Mouse (Mus musculus) cerebellum, adult 2 months (tissue): ENCODE measurements around the gene Arhgap18. TPM values are rescaled to one million over a fixed set of nuclear protein-coding genes. Genes with fewer than 3 reads are reported as not detected.

ENCODE experiments used
- DNase-seq, 2 experiments: peaks; one replicate each; pipeline ENCODE4 v3.0.0; 2021
- H3K27ac ChIP-seq: fragments of 200-500 bp; 2 replicates; pipeline ENCODE4 v1.5.1; 2012; ENCODE audit warnings: low read length, control low read depth, inconsistent platforms; ENCODE audit not compliant: insufficient read depth
- H3K27me3 ChIP-seq: fragments of 200-500 bp; 2 replicates; pipeline ENCODE4 v1.6.1; 2012; ENCODE audit warnings: inconsistent platforms, mild to moderate bottlenecking, low read length, moderate library complexity; ENCODE audit not compliant: control insufficient read depth, insufficient read depth
- H3K4me1 ChIP-seq: fragments of 200-500 bp; 2 replicates; pipeline ENCODE4 v1.6.1; 2011; ENCODE audit warnings: low read length; ENCODE audit not compliant: control insufficient read depth, insufficient read depth
- H3K4me3 ChIP-seq: fragments of 200-500 bp; replicated peaks from 2 replicates; pipeline ENCODE3; 2011; ENCODE audit warnings: mild to moderate bottlenecking, low read depth, low read length, control low read depth; ENCODE audit not compliant: insufficient read depth
- CTCF ChIP-seq: fragments of 200-500 bp; IDR thresholded peaks from 2 replicates; pipeline ENCODE4 v1.5.1; 2011; ENCODE audit warnings: low read depth, mild to moderate bottlenecking, control low read depth, low read length, moderate library complexity, borderline replicate concordance; ENCODE audit not compliant: insufficient read depth
- POLR2A ChIP-seq: fragments of 200-500 bp; IDR thresholded peaks from 2 replicates; pipeline ENCODE4 v1.6.1; 2011; ENCODE audit warnings: low read length, control low read depth, borderline replicate concordance; ENCODE audit not compliant: insufficient read depth
- WGBS: fragments of 180-500 bp; shearing (Covaris S2); methylation state at CpG from one replicate; pipeline ENCODE4 v1.1.7; 2018; 5-methylcytosine and 5-hydroxymethylcytosine counted together
- polyA plus RNA-seq: library from polyadenylated mRNA; depleted of rRNA; stranded (reverse); fragments of >200 nt; gene quantifications from 2 replicates; pipeline ENCODE4 v1.2.3, GENCODE M21; 2012

Gene Arhgap18
- polyA plus RNA-seq, 1 experiment = 4.3 TPM

- Histone ChIP-seq H3K4me1 (no peaks in the 10 kb centered on the region), H3K27me3 (no peaks in the 10 kb centered on the region), H3K4me3 (no peak overlapping the region), H3K27ac (no peak overlapping the region)
- no peak for DNase-seq
- WGBS = 53% methylated on average over 5 of the region's 5 CpGs
- TF ChIP-seq POLR2A (no peak), CTCF (no peak)
Measured at GRCm38 (mm10) chr10:26804351-26804983, 51.2 kb downstream of the Arhgap18 start.

- 35% methylated on average over 1 of the region's 1 CpGs for WGBS
- TF ChIP-seq CTCF = no peak
- no peaks in the 10 kb centered on the region for H3K4me1 ChIP-seq
- H3K27me3 ChIP-seq = no peaks in the 10 kb centered on the region
- no peak overlapping the region for H3K27ac ChIP-seq
- H3K4me3 ChIP-seq = no peak overlapping the region
- DNase-seq = no peak
Measured at GRCm38 (mm10) chr10:26805007-26805406, 51.8 kb downstream of the Arhgap18 start.

DNA sequence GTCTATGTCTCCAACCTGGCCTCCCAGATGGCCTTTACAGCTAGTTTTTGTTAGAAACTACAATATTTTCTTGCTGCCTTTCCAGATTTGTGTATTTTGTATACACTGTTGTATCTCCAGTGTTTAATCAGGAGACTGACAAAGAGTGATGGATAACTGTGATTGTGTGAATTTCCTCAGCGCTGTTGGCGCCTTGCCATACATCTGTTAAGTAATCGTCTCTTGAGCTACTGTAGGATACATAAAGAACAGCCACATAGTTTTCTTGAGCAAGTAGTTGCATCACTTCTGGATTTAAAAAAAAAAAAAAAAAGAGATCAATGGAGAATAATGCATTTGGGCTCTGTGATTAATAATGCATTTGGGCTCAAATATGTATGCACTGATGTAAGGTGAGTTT, 52.9 kb downstream of the Arhgap18 start:
- H3K27ac ChIP-seq = no peak overlapping the region
- H3K4me1 ChIP-seq = no peaks in the 10 kb centered on the region
- DNase-seq = no peak
- H3K4me3 ChIP-seq = no peak overlapping the region
- WGBS = 48% methylated on average over 3 of the region's 3 CpGs
- TF ChIP-seq POLR2A (no peak), CTCF (no peak)
- H3K27me3 ChIP-seq = no peaks in the 10 kb centered on the region

- H3K4me1 ChIP-seq = no peaks in the 10 kb centered on the region
- H3K27me3 ChIP-seq = no peaks in the 10 kb centered on the region
- H3K27ac ChIP-seq = no peak overlapping the region
- no peak for DNase-seq
- TF ChIP-seq CTCF (no peak), POLR2A (no peak)
- H3K4me3 ChIP-seq = no peak overlapping the region
- WGBS = 90% methylated on average over 7 of the region's 7 CpGs
Measured at GRCm38 (mm10) chr10:26810059-26810458, 56.8 kb downstream of the Arhgap18 start.

DNA sequence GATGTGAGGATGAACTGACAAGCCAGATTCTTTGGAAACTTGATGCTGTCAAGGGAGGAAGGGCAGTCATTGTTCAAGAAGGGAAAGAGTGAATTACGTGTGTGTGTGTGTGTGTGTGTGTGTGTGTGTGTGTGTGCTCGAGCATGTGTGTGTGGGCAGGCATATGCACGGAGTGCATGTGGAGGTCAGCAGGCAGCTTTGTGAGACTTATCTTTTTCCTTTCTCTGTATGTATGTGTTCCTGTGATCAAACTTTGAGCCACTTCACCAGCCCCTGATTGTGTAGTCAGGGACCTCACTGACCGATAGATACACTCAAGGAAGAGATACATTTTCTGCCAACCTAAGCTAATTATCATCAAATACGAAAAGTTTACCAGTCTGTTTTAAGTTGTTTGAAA, 57.6 kb downstream of the Arhgap18 start:
- WGBS = 83% methylated on average over 5 of the region's 5 CpGs

GRCm38 (mm10) chr10:26811342-26811741, 58.1 kb downstream of the Arhgap18 start:
- no peak for TF ChIP-seq CTCF
- no peak for TF ChIP-seq POLR2A
- WGBS = 63% methylated on average over 4 of the region's 4 CpGs

More for the DNA sequence above, 57.6 kb downstream of the Arhgap18 start:
- Histone ChIP-seq H3K27ac (no peak overlapping the region), H3K27me3 (no peaks in the 10 kb centered on the region), H3K4me3 (no peak overlapping the region), H3K4me1 (no peaks in the 10 kb centered on the region)
- DNase-seq = no peak
- TF ChIP-seq CTCF (no peak), POLR2A (no peak)

GRCm38 (mm10) chr10:26815646-26816045, 62.4 kb downstream of the Arhgap18 start:
- WGBS = 80% methylated on average over 8 of the region's 8 CpGs
- no peaks in the 10 kb centered on the region for H3K4me1 ChIP-seq
- H3K4me3 ChIP-seq = no peak overlapping the region
- no peak overlapping the region for H3K27ac ChIP-seq
- DNase-seq = no peak
- no peaks in the 10 kb centered on the region for H3K27me3 ChIP-seq
- TF ChIP-seq POLR2A (no peak), CTCF (no peak)

More at GRCm38 (mm10) chr10:26811342-26811741, 58.1 kb downstream of the Arhgap18 start:
- Histone ChIP-seq H3K27ac (no peak overlapping the region), H3K27me3 (no peaks in the 10 kb centered on the region), H3K4me1 (no peaks in the 10 kb centered on the region), H3K4me3 (no peak overlapping the region)
- no peak for DNase-seq

GRCm38 (mm10) chr10:26820326-26820725, 67.1 kb downstream of the Arhgap18 start:
- Histone ChIP-seq H3K4me1 (no peaks in the 10 kb centered on the region), H3K27ac (no peak overlapping the region), H3K27me3 (no peaks in the 10 kb centered on the region), H3K4me3 (no peak overlapping the region)
- DNase-seq = no peak
- TF ChIP-seq CTCF (no peak), POLR2A (no peak)
